Comparison of ENCODE assay signal across 17 mouse cellular contexts in the genomic region with DNA sequence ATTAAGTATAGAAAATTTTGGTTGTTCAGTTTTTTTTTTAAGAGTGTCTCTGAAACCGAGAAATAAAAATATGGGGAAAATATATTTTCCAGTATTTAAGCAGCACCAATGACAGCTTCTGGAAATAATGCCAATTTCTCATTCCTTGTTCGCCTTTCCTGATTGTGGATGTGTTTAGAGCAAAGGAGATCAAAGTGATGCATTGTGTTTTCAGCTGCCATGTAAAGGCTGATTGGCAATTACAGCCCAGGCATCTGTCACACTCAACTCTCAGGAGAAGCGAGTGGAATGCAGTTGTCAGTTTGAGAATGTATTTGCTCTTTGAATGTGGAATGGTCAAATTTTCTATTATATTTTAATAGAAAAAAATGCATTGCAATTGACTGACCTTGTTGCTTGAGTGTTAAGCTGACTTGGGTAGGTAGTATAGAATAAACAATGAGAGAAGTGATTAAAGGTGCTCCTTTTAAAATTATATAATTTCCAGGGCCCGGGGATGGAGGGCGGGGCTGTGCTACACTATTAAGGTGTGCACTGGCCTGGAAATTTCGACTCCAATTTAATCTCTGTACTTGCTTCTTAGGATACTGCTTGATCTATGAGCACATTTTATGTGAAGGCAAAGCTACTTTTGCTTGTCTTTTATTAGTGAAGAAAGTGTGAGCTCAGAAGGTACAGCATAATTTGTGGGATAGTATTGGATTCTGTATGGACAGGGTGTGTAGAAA.
DNase-seq lines count a peak whose midpoint lies in the region; ATAC-seq and TF ChIP-seq lines count a peak whose summit lies in the region.
"Had no signal": no experiment of that assay in that cellular context is flagged by ENCODE, and none has a peak within 500 bp of the region (broad histone marks: within the 10 kb centered on the region; RNA-seq: fewer than 3 reads in every experiment).

No protein-coding gene starts in this region.

- no peak for TF ChIP-seq POLR2A in lung, adult 2 months (IDR thresholded peaks at IDR 0.05; ENCODE audit: borderline replicate concordance, extremely low read depth, low read depth, low read length)

- no peak overlapping the region for H3K27ac ChIP-seq in lung, embryonic 14.5 days (ENCODE audit: low read depth)
- no peak overlapping the region for H3K27ac ChIP-seq in forebrain, embryonic 14.5 days (ENCODE audit: low read depth, low read length)
- H3K27ac ChIP-seq: embryonic facial prominence, embryonic 12.5 days; limb, embryonic 12.5 days; liver, embryonic 14.5 days; stomach, embryonic 15.5 days had no signal

- no peak for TF ChIP-seq CTCF in lung, embryonic 14.5 days (IDR thresholded peaks at IDR 0.05; ENCODE audit: low read depth)
- no peak for TF ChIP-seq CTCF in lung, adult 2 months (IDR thresholded peaks at IDR 0.05; ENCODE audit: insufficient read depth, low read length)

- H3K4me1 ChIP-seq in lung, embryonic 14.5 days (ENCODE audit: insufficient read depth), result no peaks in the 10 kb centered on the region
- H3K4me1 ChIP-seq in lung, adult 2 months (ENCODE audit: control insufficient read depth, insufficient read depth, low read length), result no peaks in the 10 kb centered on the region
- peaks cover 11% of the 10 kb centered on the region; the same call in 1 of the 2 replicates for H3K4me1 ChIP-seq in forebrain, embryonic 14.5 days (ENCODE audit: control insufficient read depth, insufficient read depth, low read length)
- H3K4me1 ChIP-seq: limb, embryonic 12.5 days; megakaryocyte, embryonic 14.5 days; stomach, embryonic 15.5 days had no signal

- ATAC-seq in lung, embryonic 14.5 days (ENCODE audit: insufficient read depth), result peak; percentile 44; the same call in 1 of the 2 replicates
- ATAC-seq in forebrain, embryonic 14.5 days, result peak; percentile 90
- ATAC-seq in monocyte, adult 5-6 weeks (replicated peaks; ENCODE audit: insufficient number of reproducible peaks, low FRiP score, low TSS enrichment, poor library complexity, severe bottlenecking), result no peak

- H3K4me3 ChIP-seq in lung, embryonic 14.5 days (ENCODE audit: low read depth, low read length), result no peak overlapping the region
- H3K4me3 ChIP-seq in lung, adult 2 months (replicated peaks; ENCODE audit: extremely low read depth, low read depth, low read length), result no peak overlapping the region
- no peak overlapping the region for H3K4me3 ChIP-seq in forebrain, embryonic 14.5 days (ENCODE audit: low read depth, low read length)
- H3K4me3 ChIP-seq: embryonic facial prominence, embryonic 12.5 days; limb, embryonic 12.5 days; megakaryocyte, embryonic 14.5 days; stomach, embryonic 15.5 days had no signal

- H3K9ac ChIP-seq in lung, embryonic 14.5 days, result no peak overlapping the region
- H3K9ac ChIP-seq in forebrain, embryonic 14.5 days (ENCODE audit: low read length), result no peak overlapping the region
- H3K9ac ChIP-seq: embryonic facial prominence, embryonic 12.5 days; limb, embryonic 12.5 days; liver, embryonic 14.5 days; stomach, embryonic 15.5 days had no signal

- H3K4me2 ChIP-seq in lung, embryonic 14.5 days, result no peak overlapping the region
- 0 out of 2 replicates have a peak overlapping the region, but pooled peaks have one; percentile 3 for H3K4me2 ChIP-seq in forebrain, embryonic 14.5 days (ENCODE audit: low read length)
- H3K4me2 ChIP-seq: embryonic facial prominence, embryonic 12.5 days; limb, embryonic 12.5 days; stomach, embryonic 15.5 days had no signal

- WGBS in lung, embryonic 14.5 days, result 51% methylated on average over 6 of the region's 6 CpGs
- WGBS in lung, adult 2 months, result 65% methylated on average over 6 of the region's 6 CpGs
- WGBS in forebrain, embryonic 14.5 days, result 16% methylated on average over 6 of the region's 6 CpGs

- H3K36me3 ChIP-seq in lung, embryonic 14.5 days (ENCODE audit: insufficient read depth), result no peaks in the 10 kb centered on the region
- no peaks in the 10 kb centered on the region for H3K36me3 ChIP-seq in forebrain, embryonic 14.5 days (ENCODE audit: control insufficient read depth, insufficient read depth, low read length)
- H3K36me3 ChIP-seq: embryonic facial prominence, embryonic 12.5 days; limb, embryonic 12.5 days; stomach, embryonic 15.5 days had no signal

- peak; percentile 58 for DNase-seq in lung, embryonic 14.5 days
- no peak for DNase-seq in lung, adult 2 months
- peak; percentile 28 for DNase-seq in embryo, embryonic 11 days
- peak; percentile 79 for DNase-seq in forebrain, embryonic 14.5 days (ENCODE audit: low spot score)
- DNase-seq in retina, embryonic 14.5 days (ENCODE audit: low spot score), result peak; percentile 71
- no peak for DNase-seq in right cerebral cortex, postnatal 4 days
- DNase-seq: cerebellum, postnatal 10 days; kidney, adult 11 months; kidney, postnatal 25 days; lung, postnatal 10 days; thymus, adult 2 months had no signal

- no peaks in the 10 kb centered on the region for H3K9me3 ChIP-seq in lung, embryonic 14.5 days (ENCODE audit: low read depth, low read length)
- no peaks in the 10 kb centered on the region for H3K9me3 ChIP-seq in forebrain, embryonic 14.5 days (replicated peaks; ENCODE audit: control insufficient read depth, low read length)
- H3K9me3 ChIP-seq: embryonic facial prominence, embryonic 12.5 days; limb, embryonic 12.5 days; stomach, embryonic 15.5 days had no signal

- no peaks in the 10 kb centered on the region for H3K27me3 ChIP-seq in lung, embryonic 14.5 days (ENCODE audit: insufficient read depth, low read length)
- no peaks in the 10 kb centered on the region for H3K27me3 ChIP-seq in forebrain, embryonic 14.5 days (replicated peaks; ENCODE audit: control insufficient read depth, insufficient read depth, low read length)
- H3K27me3 ChIP-seq: embryonic facial prominence, embryonic 12.5 days; limb, embryonic 12.5 days; megakaryocyte, embryonic 14.5 days; stomach, embryonic 15.5 days had no signal

Comparison
In these comparisons a context has a peak if more than half of its experiments do, and no peak if none do; other contexts are left out.
1. DNase-seq: peak in lung, embryonic 14.5 days (single experiment), embryo, embryonic 11 days (single experiment), forebrain, embryonic 14.5 days (single experiment) and retina, embryonic 14.5 days (single experiment); none in lung, adult 2 months (single experiment) and right cerebral cortex, postnatal 4 days (single experiment).